Mouse (Mus musculus) heart, embryonic 15.5 days (tissue): ENCODE measurements around the gene Rab3il1. TPM values are rescaled to one million over a fixed set of nuclear protein-coding genes. Genes with fewer than 3 reads are reported as not detected.
A peak's percentile ranks its signal among the peaks of the same experiment; 100 is the strongest.

Source experiments
- ATAC-seq: fragments of 200-750 bp; cut with Nextera tagmentation; replicated peaks from 2 replicates; pipeline ENCODE4 v1.8.0; 2017; ENCODE audit warnings: low read depth, moderate TSS enrichment; ENCODE audit not compliant: insufficient number of reproducible peaks, insufficient read depth, low FRiP score
- H3K27ac ChIP-seq: fragments of 300-500 bp; sonication (generic); 2 replicates; pipeline ENCODE4 v1.5.1; 2015; ENCODE audit warnings: mild to moderate bottlenecking, inconsistent platforms
- H3K27me3 ChIP-seq: fragments of 300-500 bp; sonication (generic); 2 replicates; pipeline ENCODE4 v1.6.1; 2015; ENCODE audit warnings: inconsistent platforms
- H3K36me3 ChIP-seq: fragments of 300-500 bp; sonication (generic); 2 replicates; pipeline ENCODE4 v1.6.1; 2015; ENCODE audit warnings: mild to moderate bottlenecking, inconsistent platforms
- H3K4me1 ChIP-seq: fragments of 300-500 bp; sonication (generic); replicated peaks from 2 replicates; pipeline ENCODE4 v1.6.1; 2015; ENCODE audit warnings: inconsistent platforms
- H3K4me2 ChIP-seq: fragments of 300-500 bp; sonication (generic); 2 replicates; pipeline ENCODE4 v1.6.1; 2015; ENCODE audit warnings: inconsistent platforms, mild to moderate bottlenecking, moderate library complexity
- H3K4me3 ChIP-seq: fragments of 300-500 bp; sonication (generic); 2 replicates; pipeline ENCODE4 v1.5.1; 2015; ENCODE audit warnings: mild to moderate bottlenecking, inconsistent platforms
- H3K9ac ChIP-seq: fragments of 300-500 bp; sonication (generic); 2 replicates; pipeline ENCODE4 v1.6.1; 2015; ENCODE audit warnings: mild to moderate bottlenecking, inconsistent platforms
- H3K9me3 ChIP-seq: fragments of 300-500 bp; sonication (generic); replicated peaks from 2 replicates; pipeline ENCODE4 v1.6.1; 2016; ENCODE audit warnings: inconsistent platforms
- WGBS: fragments of 180-500 bp; shearing (Covaris S2); methylation state at CpG from one replicate; pipeline ENCODE4 v1.1.7; 2015; ENCODE audit warnings: mixed read lengths; 5-methylcytosine and 5-hydroxymethylcytosine counted together
- polyA plus RNA-seq: library from polyadenylated mRNA; unstranded; fragments of >200 nt; fragmentation: Nextera tagmentation; extraction: Ambion mirVana; gene quantifications from 2 replicates; pipeline ENCODE4 v1.2.1, GENCODE M21; 2015

The Rab3il1 gene
- polyA plus RNA-seq, result 21.8 and 30.0 TPM in 2 replicates

- H3K9me3 ChIP-seq, result no peaks in the 10 kb centered on the region
- H3K4me2 ChIP-seq, result no peak within 1 kb of the TSS
- H3K27me3 ChIP-seq, result no peaks in the 10 kb centered on the region
- no peak within 1 kb of the TSS for H3K27ac ChIP-seq
- H3K9ac ChIP-seq, result no peak within 1 kb of the TSS
- no peak for ATAC-seq
- WGBS, result 72% methylated on average over 7 of the region's 7 CpGs
- no peaks in the 10 kb centered on the region for H3K36me3 ChIP-seq
- H3K4me3 ChIP-seq, result no peak within 1 kb of the TSS
- H3K4me1 ChIP-seq, result no peaks in the 10 kb centered on the region
Measured at GRCm38 (mm10) chr19:10001206-10001969, at the start of gene Rab3il1, which contains the start of gene Best1. Gene Rab3il1, plus strand, starts transcription at chr19:10001669. Gene Best1, minus strand, starts transcription at chr19:10001633.

GRCm38 (mm10) chr19:9952390-9952789 is 49.1 kb upstream of the Rab3il1 start:
- H3K9me3 ChIP-seq, result no peaks in the 10 kb centered on the region
- H3K9ac ChIP-seq, result no peak overlapping the region
- no peak overlapping the region for H3K4me2 ChIP-seq
- peaks cover 14% of the 10 kb centered on the region for H3K4me1 ChIP-seq
- H3K4me3 ChIP-seq, result no peak overlapping the region
- WGBS, result 71% methylated on average over 3 of the region's 3 CpGs
- no peak for ATAC-seq
- H3K27ac ChIP-seq, result no peak overlapping the region
- no peaks in the 10 kb centered on the region for H3K36me3 ChIP-seq
- no peaks in the 10 kb centered on the region for H3K27me3 ChIP-seq

DNA sequence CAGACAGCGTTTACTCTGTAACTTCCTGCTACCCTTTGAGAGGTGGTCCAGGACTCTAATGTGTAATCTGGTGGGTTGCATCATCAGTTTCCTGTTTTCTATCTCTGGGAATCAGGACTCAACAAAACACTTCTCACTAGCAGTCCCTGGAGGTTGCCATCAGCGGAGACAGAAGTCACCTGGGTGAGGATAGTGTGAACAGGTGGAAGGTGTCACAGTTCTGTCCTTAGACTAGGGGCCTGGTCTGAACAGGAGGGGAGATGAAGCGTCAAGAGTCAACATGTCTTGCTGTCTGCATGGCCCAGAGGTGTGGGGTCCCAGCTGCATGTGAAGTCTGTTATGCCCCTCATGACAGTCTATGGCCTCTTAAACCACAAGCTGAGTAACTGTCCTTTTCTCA is 48.6 kb upstream of the Rab3il1 start:
- peaks cover 14% of the 10 kb centered on the region for H3K4me1 ChIP-seq
- H3K9ac ChIP-seq, result no peak overlapping the region
- 85% methylated on average over 3 of the region's 3 CpGs for WGBS
- ATAC-seq, result no peak
- H3K36me3 ChIP-seq, result no peaks in the 10 kb centered on the region
- no peak overlapping the region for H3K4me2 ChIP-seq
- no peak overlapping the region for H3K27ac ChIP-seq
- no peaks in the 10 kb centered on the region for H3K27me3 ChIP-seq
- no peak overlapping the region for H3K4me3 ChIP-seq
- no peaks in the 10 kb centered on the region for H3K9me3 ChIP-seq

GRCm38 (mm10) chr19:9954055-9954810 is 47.2 kb upstream of the Rab3il1 start:
- ATAC-seq, result peak; percentile 86
- Histone ChIP-seq H3K4me2 (peak overlapping the region; percentile 37), H3K27me3 (no peaks in the 10 kb centered on the region), H3K4me1 (peaks cover 14% of the 10 kb centered on the region), H3K9me3 (no peaks in the 10 kb centered on the region), H3K9ac (no peak overlapping the region), H3K4me3 (no peak overlapping the region; the same call in 1 of the 2 replicates), H3K27ac (peak overlapping the region; percentile 81), H3K36me3 (no peaks in the 10 kb centered on the region)
- WGBS, result 23% methylated on average over 7 of the region's 7 CpGs

DNA sequence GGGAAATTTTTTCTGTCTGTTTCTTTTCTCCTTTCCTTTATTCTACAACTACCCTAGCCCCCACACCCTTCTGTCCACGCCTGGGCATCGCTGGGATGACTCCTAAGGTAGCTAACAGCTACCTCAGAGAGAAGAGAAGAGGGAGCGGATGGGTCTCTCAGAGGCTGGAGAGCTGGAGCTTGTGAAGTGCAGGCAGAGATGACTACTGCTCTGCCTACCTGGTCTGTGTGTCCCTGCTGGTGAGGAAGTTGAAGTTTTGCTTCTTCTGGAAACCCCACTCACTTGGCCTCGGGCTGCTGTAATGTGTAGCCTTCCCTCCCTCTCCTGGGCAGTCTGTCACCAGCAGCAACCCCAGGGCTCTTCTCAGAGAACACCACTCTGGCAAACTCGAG is 46.7 kb upstream of the Rab3il1 start:
- H3K4me1 ChIP-seq, result peaks cover 14% of the 10 kb centered on the region
- no peak overlapping the region for H3K9ac ChIP-seq
- ATAC-seq, result peak; percentile 28; the same call in 1 of the 2 replicates
- no peak overlapping the region; the same call in 1 of the 2 replicates for H3K4me3 ChIP-seq
- no peaks in the 10 kb centered on the region for H3K27me3 ChIP-seq
- H3K9me3 ChIP-seq, result no peaks in the 10 kb centered on the region
- no peaks in the 10 kb centered on the region for H3K36me3 ChIP-seq
- peak overlapping the region; percentile 37 for H3K4me2 ChIP-seq
- peak overlapping the region; percentile 81 for H3K27ac ChIP-seq
- 24% methylated on average over 5 of the region's 5 CpGs for WGBS

GRCm38 (mm10) chr19:9955438-9955837 is 46.0 kb upstream of the Rab3il1 start:
- H3K4me3 ChIP-seq, result no peak overlapping the region
- H3K9me3 ChIP-seq, result no peaks in the 10 kb centered on the region
- 51% methylated on average over 1 of the region's 1 CpGs for WGBS
- H3K4me2 ChIP-seq, result no peak overlapping the region
- peak overlapping the region; percentile 81 for H3K27ac ChIP-seq
- no peaks in the 10 kb centered on the region for H3K27me3 ChIP-seq
- ATAC-seq, result no peak
- no peaks in the 10 kb centered on the region for H3K36me3 ChIP-seq
- no peak overlapping the region for H3K9ac ChIP-seq
- peaks cover 14% of the 10 kb centered on the region for H3K4me1 ChIP-seq

GRCm38 (mm10) chr19:9956624-9957388 is 44.7 kb upstream of the Rab3il1 start:
- Histone ChIP-seq H3K4me1 (peaks cover 14% of the 10 kb centered on the region), H3K27me3 (no peaks in the 10 kb centered on the region), H3K9me3 (no peaks in the 10 kb centered on the region), H3K9ac (no peak overlapping the region), H3K4me2 (no peak overlapping the region), H3K36me3 (no peaks in the 10 kb centered on the region), H3K27ac (no peak overlapping the region), H3K4me3 (no peak overlapping the region)
- WGBS, result 65% methylated on average over 4 of the region's 4 CpGs
- ATAC-seq, result no peak

DNA sequence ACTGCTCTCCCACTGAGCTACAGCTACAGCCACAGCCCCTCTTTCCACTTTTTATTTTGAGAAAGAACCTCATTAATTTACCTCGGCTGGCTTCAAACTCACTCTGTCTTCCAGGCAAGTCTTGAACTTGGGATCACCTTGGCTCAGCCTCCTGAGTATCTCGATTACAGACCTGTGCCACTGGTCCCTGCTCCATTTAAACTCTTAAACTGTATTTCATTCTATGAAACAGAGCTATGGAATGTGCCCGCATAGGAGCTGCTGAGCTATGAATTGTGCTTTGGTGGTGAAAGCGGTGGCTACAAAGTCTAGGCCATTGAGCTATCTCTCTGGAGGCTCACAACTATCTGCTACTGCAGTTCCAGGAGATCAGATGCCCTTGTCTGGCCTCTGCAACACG is 43.5 kb upstream of the Rab3il1 start:
- no peaks in the 10 kb centered on the region for H3K27me3 ChIP-seq
- no peak overlapping the region for H3K4me3 ChIP-seq
- H3K9ac ChIP-seq, result no peak overlapping the region
- no peak overlapping the region for H3K27ac ChIP-seq
- no peaks in the 10 kb centered on the region for H3K9me3 ChIP-seq
- no peaks in the 10 kb centered on the region for H3K36me3 ChIP-seq
- peaks cover 14% of the 10 kb centered on the region for H3K4me1 ChIP-seq
- no peak for ATAC-seq
- no peak overlapping the region for H3K4me2 ChIP-seq
- WGBS, result 73% methylated on average over 5 of the region's 5 CpGs

DNA sequence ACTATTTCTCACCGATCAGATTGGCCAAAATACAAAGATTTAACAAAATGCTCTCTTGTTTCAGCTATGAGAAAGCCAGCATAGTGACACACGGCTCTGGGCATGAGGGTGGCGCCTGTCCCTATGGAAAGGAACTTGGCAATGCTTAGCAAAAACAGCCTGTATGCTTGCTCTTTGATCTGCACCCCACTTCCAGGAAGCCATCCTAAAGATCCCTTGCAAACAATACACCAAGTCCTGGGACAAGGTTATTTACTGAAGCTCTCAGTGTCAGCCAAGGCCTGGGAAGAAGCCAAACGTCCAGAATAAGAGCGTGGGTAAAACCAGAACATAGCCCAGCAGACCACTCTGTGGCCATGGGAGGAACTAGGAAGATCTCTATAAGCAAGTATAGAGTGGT is 40.7 kb upstream of the Rab3il1 start:
- Histone ChIP-seq H3K9me3 (no peaks in the 10 kb centered on the region), H3K27ac (no peak overlapping the region), H3K36me3 (no peaks in the 10 kb centered on the region), H3K4me1 (peaks cover 5% of the 10 kb centered on the region; the same call in 1 of the 2 replicates), H3K27me3 (no peaks in the 10 kb centered on the region), H3K4me2 (no peak overlapping the region), H3K4me3 (no peak overlapping the region), H3K9ac (no peak overlapping the region)
- WGBS, result 65% methylated on average over 5 of the region's 5 CpGs
- no peak for ATAC-seq

GRCm38 (mm10) chr19:9964205-9964916 is 37.1 kb upstream of the Rab3il1 start:
- WGBS, result 18% methylated on average over 7 of the region's 7 CpGs
- no peak overlapping the region for H3K4me3 ChIP-seq

More at GRCm38 (mm10) chr19:9964205-9964916, 37.1 kb upstream of the Rab3il1 start:
- peak overlapping the region; percentile 29 for H3K4me2 ChIP-seq
- H3K27me3 ChIP-seq, result no peaks in the 10 kb centered on the region
- no peak overlapping the region for H3K9ac ChIP-seq
- peaks cover 5% of the 10 kb centered on the region; the same call in 1 of the 2 replicates for H3K4me1 ChIP-seq
- H3K9me3 ChIP-seq, result no peaks in the 10 kb centered on the region
- no peak overlapping the region for H3K27ac ChIP-seq
- no peaks in the 10 kb centered on the region for H3K36me3 ChIP-seq
- no peak for ATAC-seq
